Mouse (Mus musculus) neural tube, embryonic 12.5 days (tissue): ENCODE measurements around the gene Sec14l4. TPM values are rescaled to one million over a fixed set of nuclear protein-coding genes. Genes with fewer than 3 reads are reported as not detected.
A peak's percentile ranks its signal among the peaks of the same experiment; 100 is the strongest.

Experiments used
- ATAC-seq: fragments of 200-750 bp; cut with Nextera tagmentation; 2 replicates; pipeline ENCODE4 v1.8.0; 2017; ENCODE audit warnings: low read depth, mild to moderate bottlenecking, moderate TSS enrichment, moderate library complexity; ENCODE audit not compliant: low FRiP score
- H3K27ac ChIP-seq: fragments of 300-500 bp; sonication (generic); 2 replicates; pipeline ENCODE4 v1.5.1; 2016
- H3K27me3 ChIP-seq: fragments of 300-500 bp; sonication (generic); replicated peaks from 2 replicates; pipeline ENCODE4 v1.6.1; 2016; ENCODE audit warnings: mild to moderate bottlenecking
- H3K36me3 ChIP-seq: fragments of 300-500 bp; sonication (generic); 2 replicates; pipeline ENCODE4 v1.6.1; 2016; ENCODE audit warnings: mild to moderate bottlenecking
- H3K4me1 ChIP-seq: fragments of 300-500 bp; sonication (generic); 2 replicates; pipeline ENCODE4 v1.6.1; 2016
- H3K4me2 ChIP-seq: fragments of 300-500 bp; sonication (generic); replicated peaks from 2 replicates; pipeline ENCODE4 v1.6.1; 2016; ENCODE audit warnings: mild to moderate bottlenecking
- H3K4me3 ChIP-seq: fragments of 300-500 bp; sonication (generic); 2 replicates; pipeline ENCODE4 v1.5.1; 2016
- H3K9ac ChIP-seq: fragments of 300-500 bp; sonication (generic); 2 replicates; pipeline ENCODE4 v1.6.1; 2016; ENCODE audit warnings: mild to moderate bottlenecking
- H3K9me3 ChIP-seq: fragments of 300-500 bp; sonication (generic); 2 replicates; pipeline ENCODE4 v1.6.1; 2016; ENCODE audit warnings: mild to moderate bottlenecking
- WGBS: fragments of 180-500 bp; shearing (Covaris S2); methylation state at CpG from one replicate; pipeline ENCODE4 v1.1.7; 2016; 5-methylcytosine and 5-hydroxymethylcytosine counted together
- polyA plus RNA-seq: library from polyadenylated mRNA; unstranded; fragments of >200 nt; fragmentation: Nextera tagmentation; extraction: Ambion mirVana; gene quantifications from 2 replicates; pipeline ENCODE4 v1.2.1, GENCODE M21; 2016

The Sec14l4 gene
- polyA plus RNA-seq, 1 experiment from 2014 or later, result 0.06 TPM

GRCm38 (mm10) chr11:4053586-4053985 lies 22.3 kb downstream of the Sec14l4 start:
- H3K4me1 ChIP-seq, result no peaks in the 10 kb centered on the region
- 17% methylated on average over 5 of the region's 5 CpGs for WGBS
- no peak for ATAC-seq

GRCm38 (mm10) chr11:4060866-4061575 lies 29.8 kb downstream of the Sec14l4 start:
- Histone ChIP-seq H3K27me3 (no peaks in the 10 kb centered on the region), H3K4me1 (no peaks in the 10 kb centered on the region), H3K4me3 (no peak overlapping the region), H3K9me3 (no peaks in the 10 kb centered on the region), H3K4me2 (no peak overlapping the region), H3K36me3 (no peaks in the 10 kb centered on the region), H3K27ac (no peak overlapping the region), H3K9ac (no peak overlapping the region)
- ATAC-seq, result no peak
- WGBS, result 83% methylated on average over 5 of the region's 5 CpGs

More at GRCm38 (mm10) chr11:4053586-4053985, 22.3 kb downstream of the Sec14l4 start:
- Histone ChIP-seq H3K4me3 (no peak overlapping the region), H3K36me3 (no peaks in the 10 kb centered on the region), H3K27ac (no peak overlapping the region), H3K4me2 (no peak overlapping the region), H3K9ac (no peak overlapping the region), H3K9me3 (no peaks in the 10 kb centered on the region), H3K27me3 (no peaks in the 10 kb centered on the region)

GRCm38 (mm10) chr11:4062523-4062922 lies 31.3 kb downstream of the Sec14l4 start:
- no peaks in the 10 kb centered on the region for H3K4me1 ChIP-seq
- H3K9me3 ChIP-seq, result no peaks in the 10 kb centered on the region
- H3K4me2 ChIP-seq, result no peak overlapping the region
- H3K36me3 ChIP-seq, result no peaks in the 10 kb centered on the region
- no peak overlapping the region for H3K9ac ChIP-seq
- H3K27ac ChIP-seq, result no peak overlapping the region
- 95% methylated on average over 4 of the region's 4 CpGs for WGBS
- no peak overlapping the region for H3K4me3 ChIP-seq
- ATAC-seq, result no peak
- H3K27me3 ChIP-seq, result no peaks in the 10 kb centered on the region

GRCm38 (mm10) chr11:4062981-4063380 lies 31.7 kb downstream of the Sec14l4 start:
- no peak overlapping the region for H3K9ac ChIP-seq
- no peak for ATAC-seq
- no peaks in the 10 kb centered on the region for H3K36me3 ChIP-seq
- no peak overlapping the region for H3K27ac ChIP-seq
- WGBS, result 68% methylated on average over 6 of the region's 6 CpGs
- H3K4me2 ChIP-seq, result no peak overlapping the region
- H3K27me3 ChIP-seq, result no peaks in the 10 kb centered on the region
- no peaks in the 10 kb centered on the region for H3K9me3 ChIP-seq
- no peak overlapping the region for H3K4me3 ChIP-seq
- no peaks in the 10 kb centered on the region for H3K4me1 ChIP-seq

- no peak for ATAC-seq
- Histone ChIP-seq H3K27ac (no peak within 1 kb of the TSS), H3K4me3 (no peak within 1 kb of the TSS), H3K9ac (no peak within 1 kb of the TSS), H3K27me3 (no peaks in the 10 kb centered on the region), H3K9me3 (no peaks in the 10 kb centered on the region), H3K4me1 (no peaks in the 10 kb centered on the region), H3K4me2 (no peak within 1 kb of the TSS), H3K36me3 (no peaks in the 10 kb centered on the region)
- WGBS, result 71% methylated on average over 5 of the region's 5 CpGs
These were observed 33.4 kb downstream of the Sec14l4 start, which contains the start of gene Sec14l3 for GRCm38 (mm10) chr11:4064627-4065122. Gene Sec14l3, plus strand, starts transcription at chr11:4064841.

GRCm38 (mm10) chr11:4069664-4070063 lies 38.4 kb downstream of the Sec14l4 start:
- no peak overlapping the region for H3K9ac ChIP-seq
- H3K27ac ChIP-seq, result no peak overlapping the region
- no peaks in the 10 kb centered on the region for H3K4me1 ChIP-seq
- H3K36me3 ChIP-seq, result no peaks in the 10 kb centered on the region
- ATAC-seq, result no peak
- 68% methylated on average over 1 of the region's 1 CpGs for WGBS
- no peaks in the 10 kb centered on the region for H3K27me3 ChIP-seq
- H3K4me2 ChIP-seq, result no peak overlapping the region
- no peaks in the 10 kb centered on the region for H3K9me3 ChIP-seq
- no peak overlapping the region for H3K4me3 ChIP-seq

- ATAC-seq, result no peak
- Histone ChIP-seq H3K36me3 (no peaks in the 10 kb centered on the region), H3K4me2 (no peak overlapping the region), H3K9me3 (no peaks in the 10 kb centered on the region), H3K9ac (no peak overlapping the region), H3K27me3 (no peaks in the 10 kb centered on the region), H3K4me3 (no peak overlapping the region), H3K27ac (no peak overlapping the region), H3K4me1 (no peaks in the 10 kb centered on the region)
- WGBS, result 16% methylated on average over 8 of the region's 8 CpGs
These were observed 45.4 kb downstream of the Sec14l4 start for GRCm38 (mm10) chr11:4076633-4077032.

GRCm38 (mm10) chr11:4078267-4078933 lies 47.1 kb downstream of the Sec14l4 start:
- Histone ChIP-seq H3K9ac (no peak overlapping the region), H3K4me2 (no peak overlapping the region), H3K27me3 (no peaks in the 10 kb centered on the region), H3K4me1 (no peaks in the 10 kb centered on the region), H3K36me3 (no peaks in the 10 kb centered on the region), H3K27ac (no peak overlapping the region), H3K9me3 (no peaks in the 10 kb centered on the region), H3K4me3 (no peak overlapping the region)
- WGBS, result 87% methylated on average over 7 of the region's 7 CpGs
- ATAC-seq, result no peak

- no peak for ATAC-seq
- Histone ChIP-seq H3K36me3 (no peaks in the 10 kb centered on the region), H3K4me1 (no peaks in the 10 kb centered on the region), H3K4me3 (no peak overlapping the region), H3K4me2 (no peak overlapping the region), H3K27ac (no peak overlapping the region), H3K27me3 (no peaks in the 10 kb centered on the region), H3K9ac (no peak overlapping the region), H3K9me3 (no peaks in the 10 kb centered on the region)
- WGBS, result 15% methylated on average over 4 of the region's 4 CpGs
These were observed 49.0 kb downstream of the Sec14l4 start for GRCm38 (mm10) chr11:4080219-4080618.

- H3K36me3 ChIP-seq, result no peaks in the 10 kb centered on the region
These were observed 52.2 kb downstream of the Sec14l4 start for GRCm38 (mm10) chr11:4083316-4084078.

GRCm38 (mm10) chr11:4086246-4086645 lies 55.0 kb downstream of the Sec14l4 start:
- no peak overlapping the region for H3K27ac ChIP-seq
- H3K27me3 ChIP-seq, result no peaks in the 10 kb centered on the region
- no peak overlapping the region for H3K4me2 ChIP-seq
- ATAC-seq, result no peak
- H3K36me3 ChIP-seq, result no peaks in the 10 kb centered on the region
- no peak overlapping the region for H3K4me3 ChIP-seq
- no peak overlapping the region for H3K9ac ChIP-seq
- no peaks in the 10 kb centered on the region for H3K9me3 ChIP-seq
- no peaks in the 10 kb centered on the region for H3K4me1 ChIP-seq
- 79% methylated on average over 1 of the region's 1 CpGs for WGBS

More at GRCm38 (mm10) chr11:4083316-4084078, 52.2 kb downstream of the Sec14l4 start:
- Histone ChIP-seq H3K4me1 (no peaks in the 10 kb centered on the region), H3K9me3 (no peaks in the 10 kb centered on the region), H3K4me3 (no peak overlapping the region), H3K9ac (no peak overlapping the region), H3K27me3 (no peaks in the 10 kb centered on the region), H3K4me2 (no peak overlapping the region), H3K27ac (no peak overlapping the region)
- 0 out of 2 replicates have a peak, but pooled peaks have one; percentile 37 for ATAC-seq
- 33% methylated on average over 5 of the region's 5 CpGs for WGBS

- H3K36me3 ChIP-seq, result 0 out of 2 replicates have a peak, but pooled peaks cover 2% of the 10 kb centered on the region
- no peaks in the 10 kb centered on the region for H3K9me3 ChIP-seq
- H3K27ac ChIP-seq, result no peak overlapping the region
- 65% methylated on average over 2 of the region's 2 CpGs for WGBS
- ATAC-seq, result no peak
- H3K4me3 ChIP-seq, result no peak overlapping the region
- H3K4me2 ChIP-seq, result no peak overlapping the region
- H3K4me1 ChIP-seq, result no peaks in the 10 kb centered on the region
- no peaks in the 10 kb centered on the region for H3K27me3 ChIP-seq
- no peak overlapping the region for H3K9ac ChIP-seq
These were observed 56.0 kb downstream of the Sec14l4 start for GRCm38 (mm10) chr11:4087267-4087666.
